Mouse (Mus musculus): ENCODE results near the gene Pttg1ip. TPM values are rescaled to one million over a fixed set of nuclear protein-coding genes. Genes with fewer than 3 reads are reported as not detected.

The Pttg1ip gene
- 68.8 and 72.8 TPM in 2 replicates for polyA plus RNA-seq (2016; fragmentation: Nextera tagmentation; extraction: Ambion mirVana)

GRCm38 (mm10) chr10:77581408-77582284, at the start of gene Pttg1ip:
Pttg1ip (plus strand) TSS chr10:77581720.
- Histone ChIP-seq H3K4me1 (peaks cover 56% of the 10 kb centered on the region), H3K27me3 (replicated peaks) (no peaks in the 10 kb centered on the region), H3K4me3 (peak within 1 kb of the TSS; percentile 75), H3K9ac (peak within 1 kb of the TSS; percentile 81), H3K9me3 (replicated peaks) (no peaks in the 10 kb centered on the region), H3K36me3 (peaks cover 12% of the 10 kb centered on the region), H3K4me2 (peak within 1 kb of the TSS; percentile 96), H3K27ac (peak within 1 kb of the TSS; percentile 97)
- 1% methylated on average over 64 of the region's 64 CpGs for WGBS (ENCODE audit: insufficient replicate concordance)
- ATAC-seq: peak; percentile 95

DNA sequence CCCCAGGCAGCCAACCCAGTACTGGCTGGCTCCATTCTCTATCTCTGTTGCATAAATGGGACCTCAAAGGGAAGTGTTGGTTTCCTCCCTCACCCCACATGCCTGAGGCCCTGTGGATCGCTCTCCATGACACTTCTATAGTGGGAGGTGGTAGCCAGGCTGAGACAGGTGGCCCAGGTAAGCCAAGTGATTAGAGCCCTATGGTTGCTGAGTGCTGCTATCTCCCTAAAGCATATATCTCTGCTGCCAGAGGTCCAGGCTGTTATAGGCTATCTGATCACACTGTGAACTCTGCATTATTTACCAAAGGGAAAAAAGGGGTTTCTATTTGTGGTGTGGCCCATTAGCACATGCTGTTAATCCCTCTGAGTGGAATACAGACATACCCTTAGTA, 49.5 kb upstream of the Pttg1ip start:
- peak; percentile 62 for ATAC-seq
- Histone ChIP-seq H3K4me1 (peaks cover 62% of the 10 kb centered on the region), H3K4me3 (0 out of 2 replicates have a peak overlapping the region, but pooled peaks have one; percentile 6), H3K36me3 (no peaks in the 10 kb centered on the region), H3K27ac (peak overlapping the region; percentile 68), H3K9ac (no peak overlapping the region), H3K27me3 (replicated peaks) (no peaks in the 10 kb centered on the region), H3K9me3 (replicated peaks) (no peaks in the 10 kb centered on the region), H3K4me2 (peak overlapping the region; percentile 58)
- WGBS (ENCODE audit: insufficient replicate concordance): 17% methylated on average over 1 of the region's 1 CpGs

GRCm38 (mm10) chr10:77536727-77537126, 44.8 kb upstream of the Pttg1ip start:
- no peak overlapping the region for H3K4me2 ChIP-seq
- H3K36me3 ChIP-seq: no peaks in the 10 kb centered on the region
- ATAC-seq: no peak
- no peak overlapping the region for H3K4me3 ChIP-seq
- no peaks in the 10 kb centered on the region for H3K27me3 ChIP-seq (replicated peaks)
- no peaks in the 10 kb centered on the region for H3K9me3 ChIP-seq (replicated peaks)
- H3K4me1 ChIP-seq: peaks cover 27% of the 10 kb centered on the region
- H3K9ac ChIP-seq: no peak overlapping the region
- peak overlapping the region; percentile 54; the same call in 1 of the 2 replicates for H3K27ac ChIP-seq
- 37% methylated on average over 8 of the region's 8 CpGs for WGBS (ENCODE audit: insufficient replicate concordance)

DNA sequence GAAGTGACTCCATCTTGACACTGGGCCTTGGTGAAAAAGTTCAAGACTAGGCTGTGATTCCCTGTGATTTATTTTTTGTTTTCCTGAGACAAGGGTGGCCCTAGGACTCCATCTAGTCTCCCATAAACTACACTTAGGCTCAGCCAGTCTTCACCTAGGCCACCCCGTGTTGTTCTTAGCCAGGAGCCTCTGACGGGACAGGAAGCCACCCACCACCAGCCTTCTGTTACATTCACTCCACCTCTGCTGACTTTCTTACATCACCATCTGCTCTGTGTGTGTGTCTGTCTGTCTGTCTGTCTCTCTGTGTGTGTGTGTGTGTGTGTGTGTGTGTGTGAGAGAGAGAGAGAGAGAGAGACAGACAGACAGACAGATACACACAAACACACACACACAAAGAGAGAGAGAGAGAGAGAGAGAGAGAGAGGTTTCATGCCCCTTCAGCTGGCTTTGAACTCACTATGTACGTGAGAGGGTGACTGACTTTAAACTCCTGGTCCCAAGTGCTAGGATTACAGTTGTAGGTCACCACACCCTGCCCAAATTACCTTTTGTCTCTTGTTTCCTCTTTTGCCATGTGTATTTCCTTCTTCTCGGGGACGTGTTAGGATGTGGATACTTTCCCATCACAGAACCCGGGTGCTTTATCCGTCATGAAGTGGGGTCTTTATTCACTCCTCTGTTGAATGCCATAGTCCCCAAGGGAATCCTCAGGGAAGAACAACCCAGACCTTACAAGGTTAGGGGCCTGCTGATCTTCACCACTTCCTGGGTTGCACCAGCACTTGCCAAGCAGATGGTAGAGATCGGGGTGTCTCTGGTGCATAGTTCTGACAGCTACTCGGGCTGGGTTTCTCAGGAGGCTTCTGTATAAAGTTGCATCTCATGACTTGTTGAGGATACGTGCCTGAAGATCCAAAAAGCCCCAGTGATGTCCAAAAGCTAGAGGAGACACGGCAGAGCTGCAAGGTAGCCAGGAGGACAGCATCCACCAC, 44.0 kb upstream of the Pttg1ip start:
- ATAC-seq: no peak
- Histone ChIP-seq H3K9me3 (replicated peaks) (no peaks in the 10 kb centered on the region), H3K27me3 (replicated peaks) (no peaks in the 10 kb centered on the region), H3K4me1 (peaks cover 20% of the 10 kb centered on the region), H3K4me3 (no peak overlapping the region), H3K9ac (no peak overlapping the region), H3K36me3 (no peaks in the 10 kb centered on the region), H3K4me2 (no peak overlapping the region), H3K27ac (no peak overlapping the region)
- WGBS (ENCODE audit: insufficient replicate concordance): 63% methylated on average over 11 of the region's 11 CpGs

DNA sequence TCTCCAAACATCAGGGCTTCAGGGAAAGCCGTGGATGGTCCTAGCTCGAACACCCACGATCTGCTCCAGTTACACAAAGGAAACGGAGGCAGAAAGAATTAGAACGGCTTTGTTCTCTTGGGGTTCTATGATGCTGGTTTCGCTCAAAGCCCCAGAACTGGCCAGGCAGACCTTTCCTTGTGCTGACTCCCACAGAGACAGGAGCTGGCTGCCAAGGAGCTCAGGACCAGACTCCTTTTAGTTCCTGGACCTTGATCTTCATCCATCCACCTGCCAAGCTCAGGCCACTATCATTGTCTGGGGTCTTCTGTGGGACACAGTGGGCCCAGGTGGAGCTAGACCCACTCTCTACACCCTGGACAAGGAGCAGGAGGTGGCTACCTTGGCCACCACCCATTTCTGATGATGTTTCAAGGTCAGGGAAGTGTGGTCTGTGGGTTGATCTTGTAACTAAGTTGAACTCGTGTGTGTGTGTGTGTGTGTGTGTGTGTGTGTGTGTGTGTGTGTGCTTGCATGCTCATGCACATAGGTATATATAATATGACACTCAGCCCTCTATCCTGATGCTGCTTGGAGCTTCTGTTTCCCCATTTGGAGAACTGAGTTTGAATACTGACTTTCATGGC, 42.1 kb upstream of the Pttg1ip start:
- Histone ChIP-seq H3K4me3 (no peak overlapping the region), H3K4me2 (no peak overlapping the region), H3K9me3 (replicated peaks) (no peaks in the 10 kb centered on the region), H3K36me3 (no peaks in the 10 kb centered on the region), H3K27ac (no peak overlapping the region), H3K9ac (no peak overlapping the region), H3K27me3 (replicated peaks) (no peaks in the 10 kb centered on the region), H3K4me1 (0 out of 2 replicates have a peak, but pooled peaks cover 6% of the 10 kb centered on the region)
- ATAC-seq: no peak
- WGBS (ENCODE audit: insufficient replicate concordance): 73% methylated on average over 7 of the region's 7 CpGs

DNA sequence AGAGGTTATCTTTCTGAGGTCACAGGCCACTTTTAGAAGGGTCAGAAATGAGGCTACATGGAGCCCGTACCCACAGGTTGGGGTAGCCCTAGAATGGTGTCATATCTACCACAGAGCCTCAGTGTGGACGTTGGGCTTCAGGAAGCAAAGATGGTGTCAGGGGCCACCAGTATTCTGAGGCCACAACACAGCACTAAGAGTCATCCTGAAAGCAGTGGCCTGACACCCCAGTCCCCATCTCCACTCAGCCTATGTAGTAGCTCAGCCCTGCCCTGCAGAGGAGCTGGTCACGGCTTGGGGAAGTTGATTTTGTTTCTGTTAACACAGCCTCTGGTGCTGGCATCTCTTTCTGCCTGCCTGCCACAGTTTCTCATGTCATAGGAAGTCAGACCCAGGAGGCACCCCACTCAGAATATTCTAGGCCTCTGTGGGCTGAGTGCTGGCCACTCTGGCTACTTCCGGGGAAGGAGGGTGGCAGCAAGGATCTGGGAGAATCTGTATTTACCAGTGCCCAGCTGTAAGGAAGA, 40.9 kb upstream of the Pttg1ip start:
- no peak overlapping the region for H3K27ac ChIP-seq
- H3K4me1 ChIP-seq: 0 out of 2 replicates have a peak, but pooled peaks cover 6% of the 10 kb centered on the region
- H3K9ac ChIP-seq: no peak overlapping the region
- no peaks in the 10 kb centered on the region for H3K9me3 ChIP-seq (replicated peaks)
- no peak overlapping the region for H3K4me2 ChIP-seq
- no peak for ATAC-seq
- WGBS (ENCODE audit: insufficient replicate concordance): 47% methylated on average over 4 of the region's 4 CpGs
- H3K4me3 ChIP-seq: no peak overlapping the region
- no peaks in the 10 kb centered on the region for H3K27me3 ChIP-seq (replicated peaks)
- no peaks in the 10 kb centered on the region for H3K36me3 ChIP-seq

- no peak overlapping the region for H3K4me2 ChIP-seq
- no peak overlapping the region for H3K27ac ChIP-seq
- no peaks in the 10 kb centered on the region for H3K27me3 ChIP-seq (replicated peaks)
- ATAC-seq: no peak
- peaks cover 4% of the 10 kb centered on the region; the same call in 1 of the 2 replicates for H3K36me3 ChIP-seq
- 69% methylated on average over 10 of the region's 10 CpGs for WGBS (ENCODE audit: insufficient replicate concordance)
- H3K4me3 ChIP-seq: no peak overlapping the region
- no peaks in the 10 kb centered on the region for H3K4me1 ChIP-seq
- H3K9me3 ChIP-seq (replicated peaks): no peaks in the 10 kb centered on the region
- no peak overlapping the region for H3K9ac ChIP-seq
Observed at GRCm38 (mm10) chr10:77541864-77542666, 39.5 kb upstream of the Pttg1ip start.

- no peak for ATAC-seq
- no peaks in the 10 kb centered on the region for H3K4me1 ChIP-seq
- WGBS (ENCODE audit: insufficient replicate concordance): 38% methylated on average over 7 of the region's 7 CpGs
- H3K27me3 ChIP-seq (replicated peaks): no peaks in the 10 kb centered on the region
- H3K9me3 ChIP-seq (replicated peaks): no peaks in the 10 kb centered on the region
- no peak overlapping the region for H3K9ac ChIP-seq
- peaks cover 6% of the 10 kb centered on the region; the same call in 1 of the 2 replicates for H3K36me3 ChIP-seq
- H3K4me2 ChIP-seq: no peak overlapping the region
- H3K27ac ChIP-seq: no peak overlapping the region
- no peak overlapping the region for H3K4me3 ChIP-seq
Observed at GRCm38 (mm10) chr10:77543226-77543625, 38.3 kb upstream of the Pttg1ip start.

DNA sequence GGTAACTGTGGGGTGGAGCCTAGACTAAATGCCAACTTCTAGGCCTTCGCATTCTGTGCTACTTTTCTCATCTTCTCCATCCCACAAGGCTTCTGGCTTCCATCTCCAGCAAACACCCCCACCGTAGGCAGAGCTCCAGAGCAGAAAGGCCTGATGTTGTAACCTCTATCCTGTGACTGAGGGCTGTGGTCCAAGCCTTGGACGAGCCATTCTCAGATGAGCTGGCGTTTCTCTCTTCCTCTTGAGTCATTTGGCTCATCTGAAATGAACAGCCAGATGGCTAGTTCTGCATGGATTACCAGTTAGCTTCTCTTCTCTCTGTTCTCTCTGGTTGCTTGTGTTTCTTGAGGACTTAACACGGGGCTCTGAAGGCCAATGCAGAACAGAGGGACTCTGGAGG, 36.6 kb upstream of the Pttg1ip start:
- WGBS (ENCODE audit: insufficient replicate concordance): 62% methylated on average over 5 of the region's 5 CpGs
- H3K9ac ChIP-seq: no peak overlapping the region
- peaks cover 11% of the 10 kb centered on the region; the same call in 1 of the 2 replicates for H3K36me3 ChIP-seq
- H3K4me3 ChIP-seq: no peak overlapping the region
- ATAC-seq: no peak
- H3K9me3 ChIP-seq (replicated peaks): no peaks in the 10 kb centered on the region
- no peaks in the 10 kb centered on the region for H3K27me3 ChIP-seq (replicated peaks)
- no peaks in the 10 kb centered on the region for H3K4me1 ChIP-seq
- H3K27ac ChIP-seq: no peak overlapping the region
- H3K4me2 ChIP-seq: no peak overlapping the region

DNA sequence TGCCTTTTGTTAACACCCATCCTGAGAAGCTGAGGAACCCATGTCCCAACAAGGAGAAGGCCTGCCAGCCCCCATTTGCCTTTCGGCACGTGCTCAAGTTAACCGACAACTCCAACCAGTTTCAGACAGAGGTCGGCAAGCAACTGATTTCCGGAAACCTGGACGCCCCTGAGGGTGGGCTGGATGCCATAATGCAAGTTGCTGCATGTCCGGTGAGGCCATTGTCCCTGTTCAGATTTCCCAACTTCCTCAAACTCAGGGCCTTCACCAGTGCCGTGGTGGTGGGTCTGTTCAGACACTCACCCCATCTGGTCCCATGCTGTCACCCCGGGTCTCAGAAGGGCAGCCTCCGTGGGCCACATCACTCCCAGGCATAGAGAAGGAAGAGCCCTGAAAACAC, 32.9 kb upstream of the Pttg1ip start:
- Histone ChIP-seq H3K4me1 (no peaks in the 10 kb centered on the region), H3K4me2 (no peak overlapping the region), H3K4me3 (no peak overlapping the region), H3K27ac (no peak overlapping the region), H3K9ac (no peak overlapping the region), H3K36me3 (peaks cover 11% of the 10 kb centered on the region; the same call in 1 of the 2 replicates), H3K9me3 (replicated peaks) (no peaks in the 10 kb centered on the region), H3K27me3 (replicated peaks) (no peaks in the 10 kb centered on the region)
- WGBS (ENCODE audit: insufficient replicate concordance): 71% methylated on average over 10 of the region's 10 CpGs
- ATAC-seq: no peak
